Mouse (Mus musculus) kidney, embryonic 14.5 days (tissue): ENCODE results near the gene Il33. TPM values are rescaled to one million over a fixed set of nuclear protein-coding genes. Genes with fewer than 3 reads are reported as not detected.
"Not testable (repeated sequence)": the region's sequence is repeated elsewhere in the genome, so short reads cannot be mapped to it uniquely, and the experiment has no call there.

ENCODE experiments used
- ATAC-seq: fragments of 200-750 bp; cut with Nextera tagmentation; 2 replicates; pipeline ENCODE4 v1.8.0; 2017; ENCODE audit warnings: moderate number of reproducible peaks, mild to moderate bottlenecking, moderate TSS enrichment, moderate library complexity; ENCODE audit not compliant: low FRiP score, low TSS enrichment
- H3K27ac ChIP-seq: fragments of 300-500 bp; sonication (generic); 2 replicates; pipeline ENCODE4 v1.5.1; 2014; ENCODE audit warnings: low read depth, mild to moderate bottlenecking, low read length, moderate library complexity, mixed read lengths
- H3K27me3 ChIP-seq: fragments of 300-500 bp; sonication (generic); 2 replicates; pipeline ENCODE4 v1.6.1; 2014; ENCODE audit warnings: mild to moderate bottlenecking, low read length; ENCODE audit not compliant: control insufficient read depth, insufficient read depth
- H3K36me3 ChIP-seq: fragments of 300-500 bp; sonication (generic); 2 replicates; pipeline ENCODE4 v1.6.1; 2014; ENCODE audit warnings: low read length, mixed read lengths; ENCODE audit not compliant: control insufficient read depth, insufficient read depth
- H3K4me1 ChIP-seq: fragments of 300-500 bp; sonication (generic); 2 replicates; pipeline ENCODE4 v1.6.1; 2014; ENCODE audit warnings: low read length, mixed read lengths; ENCODE audit not compliant: control insufficient read depth, insufficient read depth
- H3K4me2 ChIP-seq: fragments of 300-500 bp; sonication (generic); replicated peaks from 2 replicates; pipeline ENCODE4 v1.6.1; 2014; ENCODE audit warnings: low read depth, mild to moderate bottlenecking, low read length
- H3K4me3 ChIP-seq: fragments of 300-500 bp; sonication (generic); 2 replicates; pipeline ENCODE4 v1.5.1; 2014; ENCODE audit warnings: mild to moderate bottlenecking, low read length
- H3K9ac ChIP-seq: fragments of 300-500 bp; sonication (generic); 2 replicates; pipeline ENCODE4 v1.6.1; 2014; ENCODE audit warnings: low read depth, mild to moderate bottlenecking, low read length, moderate library complexity
- H3K9me3 ChIP-seq: fragments of 300-500 bp; sonication (generic); 2 replicates; pipeline ENCODE4 v1.6.1; 2016; ENCODE audit warnings: low read length; ENCODE audit not compliant: control insufficient read depth
- WGBS: fragments of 180-500 bp; shearing (Covaris S2); extraction: QIAGEN DNeasy Blood & Tissue Kit; methylation state at CpG from one replicate; pipeline ENCODE4 v1.1.7; 2014; 5-methylcytosine and 5-hydroxymethylcytosine counted together
- polyA plus RNA-seq: library from polyadenylated mRNA; unstranded; fragments of >200 nt; fragmentation: Nextera tagmentation; extraction: Ambion mirVana; gene quantifications from 2 replicates; pipeline ENCODE4 v1.2.1, GENCODE M21; 2014

The Il33 gene
- polyA plus RNA-seq, 1 experiment from 2014 or later: 28.0 TPM

- no peak for ATAC-seq
- Histone ChIP-seq H3K27ac (no peak overlapping the region), H3K36me3 (no peaks in the 10 kb centered on the region), H3K4me1 (no peaks in the 10 kb centered on the region), H3K9ac (no peak overlapping the region), H3K27me3 (no peaks in the 10 kb centered on the region), H3K4me2 (no peak overlapping the region), H3K4me3 (no peak overlapping the region), H3K9me3 (no peaks in the 10 kb centered on the region)
- WGBS: 84% methylated on average over 5 of the region's 5 CpGs
These were observed 7.5 kb upstream of the Il33 start for GRCm38 (mm10) chr19:29917421-29917820.

- 14% methylated on average over 12 of the region's 12 CpGs for WGBS
- ATAC-seq: peak; percentile 71
- Histone ChIP-seq H3K4me2 (peak overlapping the region; percentile 28), H3K36me3 (no peaks in the 10 kb centered on the region), H3K4me1 (peaks cover 37% of the 10 kb centered on the region), H3K27me3 (no peaks in the 10 kb centered on the region), H3K9ac (peak overlapping the region; percentile 14; the same call in 1 of the 2 replicates), H3K4me3 (peak overlapping the region; percentile 23), H3K9me3 (no peaks in the 10 kb centered on the region), H3K27ac (peak overlapping the region; percentile 73)
These were observed 1.3 kb downstream of the Il33 start for GRCm38 (mm10) chr19:29926101-29926755.

DNA sequence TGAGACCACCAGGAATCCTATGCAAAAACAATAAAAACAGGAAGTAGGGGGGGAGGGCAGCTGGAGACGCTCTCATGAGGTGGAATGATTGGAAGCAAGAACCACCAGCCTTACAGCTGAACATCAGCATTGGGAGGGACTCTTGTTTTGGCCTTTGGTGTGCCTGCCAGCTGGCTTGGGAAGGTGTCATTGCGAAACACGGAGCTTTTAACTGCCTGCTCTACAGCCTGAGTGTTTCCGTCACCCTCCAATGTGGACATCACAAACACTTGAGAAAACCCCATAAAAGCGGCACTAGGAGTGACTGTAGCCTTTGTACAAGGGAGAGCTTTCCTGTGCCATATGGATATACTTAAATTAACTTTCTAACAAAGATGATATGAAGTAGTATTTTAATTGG, 5.4 kb downstream of the Il33 start:
- Histone ChIP-seq H3K36me3 (no peaks in the 10 kb centered on the region), H3K9ac (no peak overlapping the region), H3K27me3 (no peaks in the 10 kb centered on the region), H3K4me3 (no peak overlapping the region), H3K27ac (no peak overlapping the region), H3K9me3 (no peaks in the 10 kb centered on the region), H3K4me2 (no peak overlapping the region), H3K4me1 (peaks cover 25% of the 10 kb centered on the region)
- 35% methylated on average over 5 of the region's 5 CpGs for WGBS
- no peak for ATAC-seq

GRCm38 (mm10) chr19:29937445-29937844, 12.5 kb downstream of the Il33 start:
- ATAC-seq: no peak
- H3K4me2 ChIP-seq: no peak overlapping the region
- no peak overlapping the region for H3K27ac ChIP-seq
- 0 out of 2 replicates have a peak, but pooled peaks cover 4% of the 10 kb centered on the region for H3K4me1 ChIP-seq
- no peaks in the 10 kb centered on the region for H3K36me3 ChIP-seq
- H3K9ac ChIP-seq: no peak overlapping the region
- no peak overlapping the region for H3K4me3 ChIP-seq
- WGBS: 57% methylated on average over 8 of the region's 8 CpGs
- no peaks in the 10 kb centered on the region for H3K27me3 ChIP-seq
- H3K9me3 ChIP-seq: no peaks in the 10 kb centered on the region

- Histone ChIP-seq H3K4me3 (no peak overlapping the region), H3K9ac (no peak overlapping the region), H3K4me2 (no peak overlapping the region), H3K27ac (no peak overlapping the region), H3K36me3 (no peaks in the 10 kb centered on the region), H3K9me3 (no peaks in the 10 kb centered on the region), H3K27me3 (no peaks in the 10 kb centered on the region), H3K4me1 (0 out of 2 replicates have a peak, but pooled peaks cover 4% of the 10 kb centered on the region)
- no peak for ATAC-seq
- WGBS: 38% methylated on average over 6 of the region's 6 CpGs
These were observed 15.3 kb downstream of the Il33 start for GRCm38 (mm10) chr19:29940239-29940638.

DNA sequence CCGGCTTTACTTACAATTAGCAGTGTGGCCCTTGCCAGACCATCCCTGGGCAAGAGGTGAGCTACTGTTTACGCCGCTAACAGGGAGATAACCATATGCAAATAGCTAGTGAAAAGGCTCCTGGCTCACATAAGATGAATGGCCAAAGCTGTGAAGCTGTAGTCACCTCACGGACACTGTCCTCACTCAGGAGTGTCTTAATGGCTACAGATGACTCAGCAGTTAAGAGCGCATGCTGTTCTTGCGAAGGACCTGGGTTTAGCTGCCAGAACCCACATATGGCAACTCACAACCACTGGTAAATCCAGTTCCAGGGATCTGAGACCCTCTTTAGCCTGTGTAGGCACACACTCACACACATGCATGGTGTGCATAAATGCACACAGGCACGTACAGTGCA, 16.3 kb downstream of the Il33 start:
- Histone ChIP-seq H3K4me2 (no peak overlapping the region), H3K27ac (no peak overlapping the region), H3K9ac (no peak overlapping the region), H3K36me3 (no peaks in the 10 kb centered on the region), H3K4me3 (no peak overlapping the region), H3K9me3 (no peaks in the 10 kb centered on the region), H3K27me3 (no peaks in the 10 kb centered on the region), H3K4me1 (peaks cover 7% of the 10 kb centered on the region; the same call in 1 of the 2 replicates)
- no peak for ATAC-seq
- WGBS: 83% methylated on average over 7 of the region's 7 CpGs

DNA sequence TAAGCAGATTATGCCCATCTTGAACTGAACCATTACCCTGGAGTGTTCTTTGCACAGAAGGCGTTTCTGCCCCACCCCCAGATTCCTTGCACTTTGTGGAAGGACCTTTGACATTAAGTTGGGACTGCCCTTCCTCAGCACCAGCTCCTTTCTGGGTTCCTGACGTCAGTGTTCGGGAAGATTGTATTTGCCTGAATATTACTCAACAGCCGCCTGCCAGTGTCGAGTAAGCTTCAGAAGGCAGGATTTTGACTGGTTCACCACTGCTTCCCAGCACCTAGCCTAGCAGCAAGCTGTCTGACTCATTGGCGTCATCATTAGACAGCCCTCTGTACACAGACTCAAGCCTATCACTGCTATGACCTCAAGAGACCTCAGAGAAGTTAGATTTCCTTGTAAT, 17.4 kb downstream of the Il33 start:
- Histone ChIP-seq H3K4me1 (peaks cover 7% of the 10 kb centered on the region; the same call in 1 of the 2 replicates), H3K9ac (no peak overlapping the region), H3K4me2 (no peak overlapping the region), H3K4me3 (no peak overlapping the region), H3K36me3 (no peaks in the 10 kb centered on the region), H3K27ac (no peak overlapping the region), H3K27me3 (no peaks in the 10 kb centered on the region), H3K9me3 (no peaks in the 10 kb centered on the region)
- WGBS: 82% methylated on average over 6 of the region's 6 CpGs
- no peak for ATAC-seq

GRCm38 (mm10) chr19:29944426-29944825, 19.5 kb downstream of the Il33 start:
- Histone ChIP-seq H3K9me3 (no peaks in the 10 kb centered on the region), H3K4me1 (peaks cover 13% of the 10 kb centered on the region), H3K9ac (no peak overlapping the region), H3K27ac (no peak overlapping the region), H3K4me2 (no peak overlapping the region), H3K36me3 (no peaks in the 10 kb centered on the region), H3K4me3 (no peak overlapping the region), H3K27me3 (no peaks in the 10 kb centered on the region)
- WGBS: 84% methylated on average over 5 of the region's 5 CpGs
- no peak for ATAC-seq

- H3K4me3 ChIP-seq, H3K9ac ChIP-seq, H3K4me2 ChIP-seq, H3K4me1 ChIP-seq, H3K36me3 ChIP-seq, H3K27ac ChIP-seq, H3K27me3 ChIP-seq, H3K9me3 ChIP-seq, ATAC-seq: not testable (repeated sequence)
- 89% methylated on average over 4 of the region's 4 CpGs for WGBS
These were observed 20.0 kb downstream of the Il33 start for GRCm38 (mm10) chr19:29944935-29945334.
